11 mouse cellular contexts compared by ENCODE assay signal in the genomic region with DNA sequence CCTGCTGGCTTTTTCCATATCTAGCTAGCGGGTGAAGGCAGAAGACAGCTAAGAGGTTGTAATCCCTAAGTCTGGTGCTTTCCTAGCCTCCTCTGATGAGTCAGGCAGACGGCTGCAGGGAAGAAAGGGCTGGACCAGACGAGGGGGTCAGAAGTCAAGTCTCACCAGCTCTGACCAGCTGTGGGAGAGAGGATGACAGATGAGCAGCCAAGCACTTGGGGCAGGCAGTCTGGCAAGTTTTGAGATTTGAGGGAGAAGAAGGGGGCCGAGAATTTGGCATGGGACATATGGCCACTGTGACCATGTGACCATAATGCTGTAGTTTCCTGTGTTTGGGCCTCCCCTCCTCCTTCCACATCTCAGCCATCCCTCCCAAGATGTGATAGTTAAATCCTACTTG. TPM values are rescaled to one million over a fixed set of nuclear protein-coding genes. Genes with fewer than 3 reads are reported as not detected.
DNase-seq lines count a peak whose midpoint lies in the region; ATAC-seq and TF ChIP-seq lines count a peak whose summit lies in the region.
"Had no signal": no experiment of that assay in that cellular context is flagged by ENCODE, and none has a peak within 500 bp of the region (broad histone marks: within the 10 kb centered on the region; RNA-seq: fewer than 3 reads in every experiment).

No protein-coding gene starts in this region.

- no peaks in the 10 kb centered on the region; the same call in 1 of the 2 replicates for H3K4me1 ChIP-seq in kidney, postnatal 0 days (replicated peaks; ENCODE audit: insufficient read depth, low read length)

- WGBS in kidney, postnatal 0 days = 40% methylated on average over 4 of the region's 4 CpGs

- no peaks in the 10 kb centered on the region for H3K36me3 ChIP-seq in kidney, postnatal 0 days (ENCODE audit: insufficient read depth, low read length)
- H3K36me3 ChIP-seq in C2C12 (ENCODE audit: control insufficient read depth, insufficient read depth) = no peaks in the 10 kb centered on the region
- H3K36me3 ChIP-seq: embryonic facial prominence, embryonic 15.5 days had no signal

- no peak overlapping the region for H3K9ac ChIP-seq in kidney, postnatal 0 days (ENCODE audit: low read depth, low read length)
- H3K9ac ChIP-seq: embryonic facial prominence, embryonic 15.5 days had no signal

- no peak overlapping the region for H3K4me2 ChIP-seq in kidney, postnatal 0 days (ENCODE audit: low read length)
- H3K4me2 ChIP-seq: embryonic facial prominence, embryonic 15.5 days had no signal

- no peaks in the 10 kb centered on the region for H3K79me3 ChIP-seq in C2C12 (ENCODE audit: low read depth)

- no peaks in the 10 kb centered on the region for H3K79me2 ChIP-seq in C2C12 (ENCODE audit: control insufficient read depth, insufficient read depth)

- H3K27ac ChIP-seq in kidney, postnatal 0 days = no peak overlapping the region
- H3K27ac ChIP-seq: embryonic facial prominence, embryonic 15.5 days; heart, adult 2 months had no signal

- no peak overlapping the region for H3K4me3 ChIP-seq in kidney, postnatal 0 days (replicated peaks; ENCODE audit: low read depth, low read length)
- H3K4me3 ChIP-seq in C2C12 (ENCODE audit: insufficient read depth, poor library complexity, severe bottlenecking) = no peak overlapping the region
- H3K4me3 ChIP-seq: embryonic facial prominence, embryonic 15.5 days; heart, adult 2 months had no signal

- H3K9me3 ChIP-seq in kidney, postnatal 0 days (replicated peaks; ENCODE audit: low read length) = no peaks in the 10 kb centered on the region
- H3K9me3 ChIP-seq: embryonic facial prominence, embryonic 15.5 days had no signal

- peak; percentile 64; the same call in 1 of the 2 replicates for ATAC-seq in kidney, postnatal 0 days (replicated peaks; ENCODE audit: low FRiP score, low read depth)

- no peak overlapping the region for H3ac ChIP-seq in C2C12 (ENCODE audit: control insufficient read depth, insufficient read length, low read depth)

- DNase-seq in kidney, postnatal 0 days (ENCODE audit: low spot score) = peak; percentile 66
- DNase-seq in kidney, postnatal 25 days = no peak
- DNase-seq in embryo, embryonic 9.5 days (ENCODE audit: extremely low spot score) = peak; percentile 51
- peak; percentile 36 for DNase-seq in lung, postnatal 25 days (ENCODE audit: low spot score)
- DNase-seq in spleen, postnatal 14 days (ENCODE audit: low spot score in 2 of 2) = no peak
- DNase-seq in c-Kit-positive CD71-positive TER-119-positive erythroid progenitor cells, embryonic 14.5 days (ENCODE audit: low spot score) = no peak
- DNase-seq: cerebellum, adult 9-10 months; heart, adult 2 months; right cerebral cortex, postnatal 4 days had no signal

- no peak for TF ChIP-seq CTCF in kidney, postnatal 0 days (IDR thresholded peaks at IDR 0.05; ENCODE audit: low read depth)
- TF ChIP-seq CTCF in C2C12 (IDR thresholded peaks at IDR 0.05; ENCODE audit: control insufficient read depth, insufficient read depth, insufficient read length) = no peak

- no peaks in the 10 kb centered on the region for H3K27me3 ChIP-seq in kidney, postnatal 0 days (ENCODE audit: insufficient read depth, low read length)
- H3K27me3 ChIP-seq in C2C12 (ENCODE audit: control insufficient read depth, insufficient read depth, insufficient read length) = no peaks in the 10 kb centered on the region
- H3K27me3 ChIP-seq: embryonic facial prominence, embryonic 15.5 days had no signal

TF ChIP-seq in C2C12, 6 proteins besides CTCF, POLR2A, EP300 and RAD21:
- no peak for TF ChIP-seq FOSL1 (IDR thresholded peaks at IDR 0.05; ENCODE audit: insufficient read depth, low read length, poor library complexity, severe bottlenecking)
- TF ChIP-seq MYOD1 (IDR thresholded peaks at IDR 0.05; ENCODE audit: control insufficient read depth, insufficient read length, low read depth) = peak; percentile 57
- no peak for TF ChIP-seq MAX (IDR thresholded peaks at IDR 0.05)
- no peak for TF ChIP-seq CEBPB (IDR thresholded peaks at IDR 0.05; ENCODE audit: low read depth)
- TF ChIP-seq MYOG (IDR thresholded peaks at IDR 0.05; ENCODE audit: control insufficient read depth, extremely low read depth, insufficient read length) = no peak
- TF ChIP-seq USF1 (IDR thresholded peaks at IDR 0.05; ENCODE audit: low read depth) = peak; percentile 49

RNA-seq across cellular contexts. Expression of a gene that starts 42.5 kb away (rescaled TPM):
- 5.6 and 7.2 TPM in 2 replicates for polyA plus RNA-seq in kidney, postnatal 0 days (2015; fragmentation: Nextera tagmentation; extraction: Ambion mirVana)
- 3.0 TPM for polyA plus RNA-seq in C2C12 (2012; fragmentation: generic; extraction: Trizol)

Comparison
In these comparisons a context has a peak if more than half of its experiments do, and no peak if none do; other contexts are left out.
1. DNase-seq: peak in kidney, postnatal 0 days (single experiment), embryo, embryonic 9.5 days (single experiment) and lung, postnatal 25 days (single experiment); none in kidney, postnatal 25 days (0 of 2), spleen, postnatal 14 days (0 of 2) and c-Kit-positive CD71-positive TER-119-positive erythroid progenitor cells, embryonic 14.5 days (single experiment).